Mouse (Mus musculus): ENCODE measurements at regions not wholly inside any gene's neighbourhood (a gene's known extent, or its start where the extent isn't known, plus 50 kb on each side); places are given as distances from the start of the nearest gene placed in this dataset.
A peak's percentile ranks its signal among the peaks of the same experiment; 100 is the strongest.

DNA sequence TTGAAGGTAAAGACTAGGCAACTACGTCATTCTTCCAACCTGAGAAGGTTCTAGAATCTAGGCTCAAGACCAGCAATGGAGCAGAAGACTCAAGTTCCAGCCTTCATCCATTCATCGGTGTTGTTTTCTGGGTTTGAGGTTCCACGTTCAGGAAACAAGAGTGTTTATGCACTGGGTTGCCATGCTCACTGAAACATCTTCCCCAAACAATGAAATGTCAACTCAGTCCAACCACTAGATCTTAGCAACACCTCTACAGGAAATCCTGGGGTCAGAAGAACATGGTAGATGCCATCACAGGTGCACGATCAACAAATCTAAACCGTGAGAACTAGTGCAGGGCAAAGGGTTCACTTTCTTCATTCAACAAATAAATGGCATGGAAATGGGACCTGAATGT is 304.8 kb upstream of the Klf3 start:
- DNase-seq (ENCODE audit: low spot score in 2 of 2): no peak

DNA sequence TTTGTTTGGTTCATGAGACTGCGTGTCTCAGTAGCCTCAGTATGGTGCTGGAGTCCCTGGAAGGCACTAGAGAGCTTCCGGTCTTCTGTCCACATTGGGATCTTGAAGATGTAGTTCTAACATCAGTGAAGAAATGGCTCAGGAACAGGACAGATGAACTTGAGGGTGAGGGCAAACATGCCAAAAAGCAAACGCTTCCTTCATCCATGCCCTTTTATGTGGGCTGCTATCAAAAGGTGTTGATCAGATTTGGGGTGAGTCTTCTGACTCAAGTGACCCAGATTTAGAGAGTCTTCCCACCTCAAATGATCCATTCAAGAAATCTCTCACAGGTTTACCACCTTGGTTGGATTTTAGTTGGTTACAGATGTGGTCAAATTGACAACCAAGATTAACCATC is 304.1 kb upstream of the Klf3 start:
- DNase-seq (ENCODE audit: low spot score in 2 of 2): no peak

DNA sequence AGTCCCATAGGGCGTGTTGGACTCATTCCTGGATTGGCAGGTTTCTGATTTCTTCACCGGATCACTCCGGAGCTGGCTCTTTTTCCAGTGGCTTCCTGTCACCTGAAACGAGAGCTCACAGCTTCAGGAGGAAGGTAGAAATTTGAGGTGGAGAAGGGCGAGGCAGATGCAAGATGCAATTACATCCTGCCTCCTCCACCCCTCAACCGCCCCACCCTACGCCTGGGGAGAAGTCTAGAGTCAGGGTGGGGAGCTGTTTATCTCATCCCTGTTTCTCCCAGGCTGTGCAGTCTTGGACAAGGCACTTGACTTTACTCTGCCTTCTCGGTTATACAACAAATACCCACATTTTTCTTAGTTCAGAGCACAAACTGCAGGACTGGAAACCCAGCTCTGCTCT is 302.8 kb upstream of the Klf3 start:
- peak in 1 of 2 experiments; percentile 12 for DNase-seq (ENCODE audit: low spot score in 2 of 2)

DNA sequence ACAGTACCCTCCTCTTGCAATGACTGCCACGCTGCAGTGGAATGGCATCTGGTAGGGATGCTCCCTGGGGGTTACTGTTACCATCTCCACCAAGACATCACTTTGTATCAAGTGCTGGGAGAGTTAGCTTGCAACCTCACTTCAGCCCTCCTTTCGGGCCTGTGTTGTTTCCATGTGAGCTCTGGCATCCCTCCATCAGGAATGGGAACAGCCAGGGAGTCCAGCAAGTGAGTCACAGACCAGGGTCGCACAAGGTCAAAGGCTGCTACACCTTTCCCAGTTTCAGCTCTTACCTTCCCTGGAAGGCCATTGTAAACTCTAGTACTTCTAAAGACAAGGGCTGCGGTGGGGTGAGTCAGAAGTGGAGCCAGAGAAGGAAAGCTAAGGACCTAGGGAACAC is 302.3 kb upstream of the Klf3 start:
- peak; percentile 24 to 49 for DNase-seq (ENCODE audit: low spot score in 2 of 2)

DNA sequence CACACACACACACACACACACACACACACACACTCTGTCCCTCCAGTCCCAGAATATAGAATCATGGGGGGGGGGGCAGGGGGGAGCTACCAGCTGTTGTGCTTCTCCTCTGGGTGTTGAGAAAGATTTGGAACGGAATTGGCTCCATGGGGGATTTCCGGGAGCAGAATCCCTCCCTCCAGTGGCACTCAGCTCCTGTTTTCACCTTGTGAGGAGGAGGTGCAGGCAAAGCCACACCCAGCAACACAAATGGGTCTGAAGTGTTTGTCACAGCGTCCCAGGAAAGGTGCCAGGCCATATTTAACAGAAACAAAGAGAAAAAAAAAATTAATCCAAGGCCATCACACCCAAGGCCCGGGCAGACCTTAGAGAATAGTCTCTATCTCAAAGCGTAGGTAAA is 301.4 kb upstream of the Klf3 start:
- DNase-seq (ENCODE audit: low spot score in 2 of 2): no peak

DNA sequence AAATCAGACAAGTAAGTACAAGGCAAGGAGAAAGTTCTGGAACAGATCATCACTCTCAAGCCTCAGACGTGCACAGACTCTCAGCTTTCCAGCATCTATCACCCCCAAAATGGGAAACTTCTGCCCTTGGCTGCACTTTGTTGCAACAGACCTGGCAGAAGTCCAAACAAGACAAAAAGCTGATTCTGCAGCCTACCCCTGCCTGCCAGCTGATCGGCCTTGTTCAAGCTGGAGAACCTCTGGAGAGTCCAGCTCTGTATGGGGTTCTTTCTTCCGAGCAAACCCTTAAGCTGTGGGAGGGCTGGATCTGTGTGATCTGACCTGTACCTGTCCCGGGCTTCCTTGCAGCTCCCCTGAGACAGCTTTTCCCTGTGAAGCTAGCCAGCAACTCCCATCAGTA is 299.7 kb upstream of the Klf3 start:
- peak; percentile 79 to 81 for DNase-seq (ENCODE audit: low spot score in 2 of 2)

DNA sequence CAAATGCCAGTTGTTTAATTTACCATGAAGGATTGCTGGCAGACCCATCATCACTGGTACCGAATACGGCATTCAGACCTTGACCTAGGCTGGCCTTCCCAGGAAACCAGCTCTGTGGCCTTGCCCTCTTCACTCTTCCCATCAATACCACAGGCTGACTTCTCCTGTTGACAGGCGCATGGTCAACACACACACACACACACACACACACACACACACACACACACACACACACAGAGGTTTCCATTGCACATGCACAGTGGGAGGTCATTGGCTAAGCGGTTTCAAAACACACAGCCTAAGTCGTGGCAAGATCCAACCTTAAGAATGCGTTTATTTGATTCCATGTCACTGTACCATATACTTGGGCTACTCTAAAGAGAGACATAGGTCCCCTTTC is 298.7 kb upstream of the Klf3 start:
- DNase-seq (ENCODE audit: low spot score in 2 of 2): no peak

DNA sequence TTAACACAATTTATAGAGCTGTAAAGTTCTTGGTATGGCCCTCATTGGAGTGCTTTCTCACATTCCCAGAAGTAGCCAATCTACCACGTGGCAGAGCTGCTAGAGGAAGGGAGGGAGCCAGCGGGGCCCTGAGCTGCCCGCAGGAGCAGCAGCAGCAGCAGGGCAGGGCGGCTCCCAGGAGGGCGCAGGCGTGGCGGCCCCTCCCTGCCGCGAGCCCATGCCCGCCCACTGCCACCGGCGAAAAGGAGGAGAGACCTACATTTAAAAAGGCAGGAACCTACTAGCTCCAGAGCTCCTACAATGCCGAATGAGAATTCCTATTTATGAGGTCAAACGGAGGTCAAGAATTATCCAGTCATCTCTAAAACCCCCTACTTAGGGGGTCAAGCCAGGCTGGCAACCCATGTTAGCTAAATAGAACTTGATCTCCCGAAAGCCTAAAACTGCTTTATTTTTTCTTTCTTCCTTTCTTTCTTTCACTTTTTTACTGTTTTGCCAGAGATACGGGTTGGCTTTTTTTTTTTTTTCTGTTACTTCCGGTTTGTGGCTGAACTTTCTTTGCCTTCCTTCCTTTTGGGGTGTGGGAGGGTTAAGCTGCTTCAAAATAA is 297.9 kb upstream of the Klf3 start:
- peak; percentile 64 for DNase-seq (ENCODE audit: low spot score in 2 of 2)

DNA sequence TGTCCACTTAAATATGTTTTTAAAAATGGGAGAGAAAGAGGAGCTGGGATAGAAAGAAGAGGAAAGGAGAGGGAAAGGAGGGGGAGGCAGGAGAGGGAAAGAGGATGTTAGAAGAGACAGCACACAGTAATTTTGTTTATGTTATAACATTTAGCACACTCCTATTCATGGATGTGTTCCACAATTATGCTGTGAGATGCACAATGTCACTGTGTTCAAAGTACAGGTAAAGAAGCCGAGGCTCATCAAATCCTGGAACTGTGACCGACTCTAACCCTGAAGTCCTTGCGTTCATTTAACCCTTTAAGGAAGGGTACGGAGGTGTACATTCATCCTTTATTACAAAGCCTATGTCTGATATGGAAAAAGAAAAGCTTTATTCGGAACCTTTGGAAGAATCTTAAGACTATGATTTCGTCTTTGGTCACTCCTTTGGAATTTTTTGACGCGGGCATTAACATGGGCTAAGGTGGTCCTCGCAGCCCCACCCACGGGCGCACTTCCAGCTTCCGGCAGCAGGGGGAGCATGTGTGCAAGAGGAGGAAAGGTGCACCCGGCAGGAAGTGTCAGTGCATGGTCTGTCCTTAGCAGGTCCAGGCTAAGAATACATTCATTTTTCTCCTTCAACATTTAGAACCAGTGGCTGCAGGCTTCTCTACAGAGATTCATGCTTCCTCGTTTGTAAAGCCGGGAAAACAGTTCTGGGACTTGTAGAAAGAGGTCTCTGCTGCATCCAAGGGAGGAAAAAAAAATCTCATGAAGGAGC is 297.2 kb upstream of the Klf3 start:
- peak; percentile 77 to 85 for DNase-seq (ENCODE audit: low spot score in 2 of 2)

DNA sequence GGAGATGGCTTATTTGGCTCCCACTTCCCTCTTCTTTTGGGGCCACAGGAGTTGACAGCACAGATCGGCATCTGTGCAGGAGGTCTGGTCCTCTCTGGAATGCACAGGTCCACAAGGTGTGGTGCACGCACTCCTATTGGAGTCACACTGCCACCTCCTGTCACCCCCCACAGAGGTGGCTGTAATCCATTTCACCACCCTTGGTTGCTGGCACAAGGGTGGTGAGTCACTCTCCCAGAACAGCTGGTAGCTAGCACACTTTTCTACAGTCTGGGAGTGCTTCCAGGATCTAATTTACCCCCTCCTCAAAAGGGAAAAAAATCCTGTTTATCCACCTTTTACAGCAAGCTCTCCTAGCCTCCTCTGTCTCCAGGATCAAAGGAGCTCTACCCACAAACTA is 294.6 kb upstream of the Klf3 start:
- no peak for DNase-seq (ENCODE audit: low spot score in 2 of 2)

DNA sequence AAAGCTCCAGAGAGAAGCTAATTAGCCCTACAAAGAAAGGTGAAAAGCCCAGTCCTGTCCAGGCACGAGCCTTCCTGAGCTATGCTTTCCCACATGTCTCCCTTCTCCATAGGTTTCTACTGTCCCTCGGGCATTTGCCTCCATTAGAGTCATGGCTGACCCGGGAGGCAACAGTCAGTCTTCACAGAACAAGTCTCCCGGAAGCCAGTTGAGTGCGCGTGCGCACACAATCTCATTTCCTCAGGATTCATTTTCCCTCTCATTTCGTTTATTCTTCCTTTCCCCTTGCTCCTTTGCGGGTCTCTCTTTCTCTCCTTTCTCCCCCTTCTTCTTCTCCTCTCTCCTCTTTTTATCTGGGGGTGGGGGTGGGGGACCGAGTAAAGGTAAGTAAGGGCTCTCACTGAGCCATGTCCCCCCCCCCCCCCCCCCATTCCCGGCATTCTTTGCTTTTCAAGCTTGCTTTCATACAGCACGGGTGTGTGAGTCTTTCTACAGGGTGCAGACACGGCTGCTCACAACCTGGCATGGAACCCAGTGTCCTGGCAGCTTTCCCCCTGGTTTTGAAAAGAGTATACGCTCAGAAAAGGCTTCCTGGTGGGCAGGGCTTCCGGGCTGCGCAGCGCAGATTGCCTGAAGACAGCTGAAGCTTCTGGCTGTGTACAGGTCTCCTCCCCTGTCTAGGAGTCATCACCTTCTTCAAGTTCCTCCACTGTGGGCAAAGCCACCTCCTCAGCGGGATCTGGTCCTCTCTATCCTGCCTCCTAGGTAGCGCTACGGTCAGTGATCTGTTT is 289.8 kb upstream of the Klf3 start:
- DNase-seq (ENCODE audit: low spot score in 2 of 2): no peak

DNA sequence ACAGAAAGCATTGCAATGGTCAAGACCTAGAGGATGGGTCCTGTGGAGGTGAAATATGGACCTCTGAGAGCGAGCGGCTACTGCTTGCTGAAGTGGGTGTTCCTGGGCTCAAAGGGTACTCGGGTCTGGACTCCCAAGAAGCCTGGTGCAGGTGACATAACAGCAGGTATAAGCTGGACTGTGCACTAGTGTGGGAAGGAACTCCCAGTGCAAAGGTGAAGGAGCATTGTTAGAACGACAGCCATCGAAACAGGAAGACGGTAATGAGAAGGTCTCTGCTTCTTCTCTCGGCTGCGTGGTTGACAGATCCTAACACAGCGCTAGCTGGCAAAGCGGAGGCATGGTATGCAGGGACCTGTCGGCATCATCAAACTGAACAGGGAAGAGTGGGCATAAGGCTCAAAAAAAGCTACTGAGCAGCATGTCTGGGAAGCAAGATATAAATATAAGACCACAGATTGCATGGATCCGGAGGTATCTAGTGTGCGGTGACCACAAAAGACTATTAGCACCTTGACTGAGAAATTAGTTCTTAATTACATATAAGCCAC is 287.0 kb upstream of the Klf3 start:
- no peak for DNase-seq (ENCODE audit: low spot score in 2 of 2)

DNA sequence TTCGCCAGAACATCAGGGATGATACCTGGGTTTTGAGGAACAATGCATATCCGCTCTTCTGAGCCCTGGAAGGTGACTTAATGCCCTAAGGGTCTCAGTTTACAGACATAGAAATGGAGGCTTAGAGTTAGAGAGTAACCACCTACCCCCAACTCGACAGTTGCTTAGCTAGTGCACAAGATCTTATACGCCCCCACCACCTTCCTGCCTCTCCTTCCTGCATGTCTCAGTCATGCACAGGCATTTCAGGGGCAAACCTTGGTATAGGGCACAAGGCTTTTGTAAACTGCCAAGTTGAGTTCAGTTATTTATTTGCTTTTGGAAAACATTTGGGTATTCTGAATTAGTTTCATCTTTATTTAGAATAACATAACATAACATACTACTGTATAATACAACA is 285.9 kb upstream of the Klf3 start:
- no peak for DNase-seq (ENCODE audit: low spot score in 2 of 2)

DNA sequence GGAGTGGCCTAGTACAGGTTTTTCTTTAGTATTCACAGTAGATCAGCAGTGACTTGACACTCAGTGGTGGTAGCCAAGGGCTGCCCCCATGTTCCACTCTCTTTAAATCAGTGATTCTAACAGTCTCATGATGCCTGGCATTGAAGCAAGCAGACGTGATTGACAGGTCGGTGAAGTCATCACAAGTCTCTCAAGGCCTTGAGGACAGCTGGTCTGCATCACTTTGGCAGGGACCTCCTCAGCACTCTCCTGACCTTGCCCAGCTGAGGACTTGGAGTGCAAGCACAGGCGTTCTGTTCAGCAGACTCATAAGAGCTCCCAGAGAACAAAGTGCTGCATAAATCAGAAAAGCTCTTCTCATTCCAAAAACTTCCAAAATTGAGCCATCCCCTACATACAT is 285.4 kb upstream of the Klf3 start:
- peak; percentile 42 to 46 for DNase-seq (ENCODE audit: low spot score in 2 of 2)

DNA sequence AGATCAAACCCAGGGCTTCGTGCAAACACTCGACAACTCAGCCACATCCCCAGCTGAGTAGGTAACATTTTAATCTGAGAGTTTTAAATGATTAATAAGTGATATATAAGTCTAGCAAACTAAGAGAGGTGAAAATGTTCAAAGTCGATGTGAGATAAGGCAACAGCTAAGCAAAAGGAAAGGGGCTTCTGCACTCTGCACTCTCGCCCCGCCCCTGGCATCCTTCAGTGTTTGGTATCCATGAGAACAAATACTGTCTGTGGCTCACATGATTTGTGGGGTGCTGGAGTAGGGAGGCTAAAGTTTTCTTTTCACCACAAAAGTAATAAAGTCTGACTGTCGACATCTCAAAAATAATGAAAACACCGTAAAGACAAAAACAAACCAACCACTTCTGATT is 284.2 kb upstream of the Klf3 start:
- DNase-seq (ENCODE audit: low spot score in 2 of 2): no peak

DNA sequence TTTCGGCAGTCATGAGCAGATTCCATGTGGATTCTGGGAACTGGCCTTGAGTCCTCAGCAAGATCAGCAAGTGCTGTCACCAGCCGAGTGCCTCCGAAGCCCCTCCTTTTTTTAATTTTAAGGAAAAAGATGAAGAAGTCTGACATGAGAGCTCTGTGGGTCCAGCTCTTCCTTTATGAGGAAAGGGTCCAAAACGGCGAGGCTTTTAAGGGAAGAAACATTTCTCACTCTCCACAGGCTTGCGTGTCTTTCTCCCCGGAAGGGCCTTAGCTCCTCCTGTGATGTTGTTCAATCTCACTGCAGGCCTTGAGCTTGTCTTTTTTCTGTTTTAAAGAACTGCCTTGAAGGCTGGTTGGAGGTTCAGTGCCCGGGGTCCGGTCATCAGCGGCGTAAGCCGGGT is 283.5 kb upstream of the Klf3 start:
- no peak for DNase-seq (ENCODE audit: low spot score in 2 of 2)

DNA sequence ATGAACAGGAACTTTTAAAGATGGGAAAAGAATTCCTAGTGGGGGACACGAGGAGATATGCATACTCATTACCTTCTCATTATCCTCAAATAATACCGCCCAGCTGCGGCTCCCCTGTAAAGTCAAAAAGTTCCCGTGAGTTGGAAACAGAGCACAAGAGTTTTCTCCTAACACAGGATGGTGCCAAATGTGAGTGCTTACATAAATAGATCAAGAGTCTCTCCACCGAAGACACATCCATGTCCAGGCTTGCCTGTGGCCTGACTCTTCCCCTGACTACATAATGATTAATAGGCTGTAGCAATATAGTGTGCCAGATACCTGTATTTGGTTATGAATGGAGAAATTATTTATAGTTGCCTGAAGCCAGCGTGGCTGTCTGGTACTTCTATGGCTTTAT is 281.8 kb upstream of the Klf3 start:
- DNase-seq (ENCODE audit: low spot score in 2 of 2): no peak

DNA sequence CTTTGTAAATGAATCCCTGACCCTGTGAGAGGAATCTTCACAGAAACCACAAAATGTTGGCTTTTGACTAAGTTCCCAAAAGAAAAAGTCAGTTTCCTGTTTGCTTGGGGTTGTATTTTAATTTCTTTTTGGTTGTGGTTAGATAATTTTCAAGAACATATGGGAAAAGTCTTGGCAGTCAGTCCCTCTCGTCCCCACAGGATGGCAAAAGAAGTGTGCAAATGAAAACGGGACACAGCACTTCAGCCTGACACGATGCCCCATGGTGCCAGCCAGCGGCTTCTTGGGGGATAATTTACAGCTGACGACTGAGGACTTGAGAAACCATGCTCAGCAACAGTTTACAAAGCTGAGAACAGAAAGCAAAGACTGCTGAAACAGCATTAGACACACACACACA is 281.2 kb upstream of the Klf3 start:
- no peak for DNase-seq (ENCODE audit: low spot score in 2 of 2)

DNA sequence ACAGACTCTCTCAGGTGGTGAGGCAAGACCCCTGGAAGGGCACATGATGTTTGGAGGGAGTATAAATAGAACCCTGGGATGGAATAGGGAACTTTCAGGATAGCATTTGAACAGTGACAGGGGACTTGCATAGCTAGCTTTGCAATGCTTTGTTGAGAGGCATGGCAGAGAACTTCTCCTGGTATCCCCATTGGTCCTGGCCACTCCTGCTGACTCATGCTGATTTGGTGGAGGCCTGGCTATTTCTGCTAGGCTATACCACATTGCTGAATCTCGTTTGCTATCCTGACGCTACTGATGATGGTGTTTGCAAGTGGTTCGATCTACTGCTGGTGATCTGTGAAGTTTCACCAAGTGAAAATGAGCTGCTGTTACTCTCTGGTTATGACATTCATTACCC is 276.7 kb upstream of the Klf3 start:
- no peak for DNase-seq (ENCODE audit: low spot score in 2 of 2)

DNA sequence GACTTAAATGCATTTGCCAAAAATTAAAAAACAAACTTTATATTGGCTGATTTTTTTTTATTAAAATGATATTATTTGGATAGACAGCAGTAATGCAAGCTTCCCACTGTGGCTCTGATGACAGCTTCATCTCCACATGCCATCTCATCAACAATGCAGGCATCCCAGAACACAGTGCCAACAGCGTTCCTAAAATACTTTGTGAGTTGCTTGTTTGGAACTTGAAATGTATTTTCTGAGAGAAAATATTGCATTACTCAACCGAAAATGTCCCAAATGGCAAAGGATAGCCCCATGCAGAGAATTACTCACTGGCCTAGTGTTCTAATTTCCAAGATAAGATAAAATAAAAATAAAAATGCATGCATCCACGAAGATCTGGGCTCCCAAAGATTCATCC is 275.2 kb upstream of the Klf3 start:
- no peak for DNase-seq (ENCODE audit: low spot score in 2 of 2)

DNA sequence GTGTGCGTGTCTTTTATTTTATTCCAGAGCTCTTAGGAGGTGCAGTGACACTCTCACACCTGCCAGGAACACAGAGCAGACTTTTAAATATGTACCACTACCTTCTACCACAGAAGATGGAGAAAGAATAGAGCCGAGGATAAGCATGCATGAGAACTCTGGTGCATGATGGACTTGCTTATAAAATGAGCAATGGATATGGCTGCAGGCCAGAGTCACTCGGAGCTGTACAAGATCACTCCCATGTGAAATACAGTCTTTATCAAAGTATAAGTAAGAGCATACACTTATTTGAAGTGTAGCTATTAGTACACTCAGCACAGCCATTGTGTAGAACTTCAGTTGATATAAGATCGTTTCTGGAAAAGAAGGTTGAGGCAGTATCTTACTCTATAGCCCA is 268.8 kb upstream of the Klf3 start:
- no peak for DNase-seq (ENCODE audit: low spot score in 2 of 2)

DNA sequence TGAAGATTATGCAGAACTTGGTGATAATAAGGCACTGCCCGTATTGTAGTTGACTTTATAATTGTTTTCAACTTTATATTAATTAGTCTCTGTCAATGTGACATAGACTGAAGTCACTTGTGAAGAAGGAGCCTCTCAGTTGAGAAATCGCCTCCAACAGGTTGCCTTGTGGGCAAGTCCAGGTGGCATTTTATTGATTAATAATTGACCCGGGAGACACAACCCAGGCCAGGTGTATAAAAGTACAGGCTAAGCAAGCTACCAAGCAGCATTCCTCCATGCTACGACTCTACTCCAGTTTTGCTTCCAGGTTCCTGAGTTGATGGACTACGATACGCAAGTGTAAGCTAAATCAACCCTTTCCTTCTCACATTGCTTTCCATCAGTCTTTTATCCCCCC is 268.2 kb upstream of the Klf3 start:
- DNase-seq (ENCODE audit: low spot score in 2 of 2): no peak

DNA sequence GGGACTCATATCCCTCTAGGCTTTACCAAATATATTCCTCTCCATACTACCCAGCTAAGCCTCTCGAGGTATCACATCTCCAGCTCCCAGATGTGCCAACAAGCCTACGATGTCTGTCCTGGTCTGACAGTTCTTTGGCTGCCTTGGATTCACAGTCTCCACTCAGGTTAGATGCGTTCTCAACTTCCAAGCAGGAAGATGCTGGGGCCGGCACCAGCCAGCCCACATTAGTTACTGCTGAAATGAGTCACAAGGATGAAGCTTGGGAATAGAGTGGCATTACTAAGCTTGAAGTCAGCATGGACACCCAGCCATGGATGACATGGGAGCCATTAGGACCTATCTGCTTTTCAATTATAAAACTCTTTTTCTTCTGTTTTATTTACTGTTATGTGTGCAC is 267.6 kb upstream of the Klf3 start:
- no peak for DNase-seq (ENCODE audit: low spot score in 2 of 2)

All from heart, adult 9 months (tissue).